Mouse (Mus musculus) bone marrow, adult 2 months (tissue): Measurements from ENCODE around the gene Pcdh9. TPM values are rescaled to one million over a fixed set of nuclear protein-coding genes. Genes with fewer than 3 reads are reported as not detected.

Source experiments
- H3K27ac ChIP-seq: fragments of 200-500 bp; 2 replicates; pipeline ENCODE4 v1.5.1; 2012; ENCODE audit warnings: low read depth, mild to moderate bottlenecking, control low read depth, inconsistent platforms, low read length; ENCODE audit not compliant: control insufficient read depth, poor library complexity, insufficient read depth
- H3K4me1 ChIP-seq: fragments of 200-500 bp; 2 replicates; pipeline ENCODE4 v1.6.1; 2011; ENCODE audit warnings: low read length; ENCODE audit not compliant: control insufficient read depth, insufficient read depth
- H3K4me3 ChIP-seq: fragments of 200-500 bp; replicated peaks from 2 replicates; pipeline ENCODE3; 2011; ENCODE audit warnings: mild to moderate bottlenecking, low read depth, low read length, control low read depth; ENCODE audit not compliant: control insufficient read depth
- CTCF ChIP-seq: fragments of 200-500 bp; IDR thresholded peaks from 2 replicates; pipeline ENCODE4 v1.5.1; 2011; ENCODE audit warnings: low read length, control low read depth; ENCODE audit not compliant: control insufficient read depth, insufficient read depth
- POLR2A ChIP-seq: fragments of 200-500 bp; IDR thresholded peaks from 2 replicates; pipeline ENCODE4 v1.6.1; 2011; ENCODE audit warnings: low read depth, mild to moderate bottlenecking, control low read depth, low read length, borderline replicate concordance; ENCODE audit not compliant: control insufficient read depth
- WGBS: fragments of 180-500 bp; shearing (Covaris S2); methylation state at CpG from one replicate; pipeline ENCODE4 v1.1.7; 2018; 5-methylcytosine and 5-hydroxymethylcytosine counted together
- polyA plus RNA-seq: library from polyadenylated mRNA; stranded (reverse); fragments of >200 nt; gene quantifications from 2 replicates; pipeline ENCODE4 v1.2.4, GENCODE M21; 2011; ENCODE audit warnings: low replicate concordance; ENCODE audit not compliant: missing spikeins, insufficient read depth, insufficient read length

The Pcdh9 gene
- polyA plus RNA-seq, 1 experiment = 1.8 TPM

GRCm38 (mm10) chr14:93506107-93506506 is 384.4 kb downstream of the Pcdh9 start:
- Histone ChIP-seq H3K4me1 (no peaks in the 10 kb centered on the region), H3K4me3 (no peak overlapping the region), H3K27ac (no peak overlapping the region)
- TF ChIP-seq POLR2A = no peak

DNA sequence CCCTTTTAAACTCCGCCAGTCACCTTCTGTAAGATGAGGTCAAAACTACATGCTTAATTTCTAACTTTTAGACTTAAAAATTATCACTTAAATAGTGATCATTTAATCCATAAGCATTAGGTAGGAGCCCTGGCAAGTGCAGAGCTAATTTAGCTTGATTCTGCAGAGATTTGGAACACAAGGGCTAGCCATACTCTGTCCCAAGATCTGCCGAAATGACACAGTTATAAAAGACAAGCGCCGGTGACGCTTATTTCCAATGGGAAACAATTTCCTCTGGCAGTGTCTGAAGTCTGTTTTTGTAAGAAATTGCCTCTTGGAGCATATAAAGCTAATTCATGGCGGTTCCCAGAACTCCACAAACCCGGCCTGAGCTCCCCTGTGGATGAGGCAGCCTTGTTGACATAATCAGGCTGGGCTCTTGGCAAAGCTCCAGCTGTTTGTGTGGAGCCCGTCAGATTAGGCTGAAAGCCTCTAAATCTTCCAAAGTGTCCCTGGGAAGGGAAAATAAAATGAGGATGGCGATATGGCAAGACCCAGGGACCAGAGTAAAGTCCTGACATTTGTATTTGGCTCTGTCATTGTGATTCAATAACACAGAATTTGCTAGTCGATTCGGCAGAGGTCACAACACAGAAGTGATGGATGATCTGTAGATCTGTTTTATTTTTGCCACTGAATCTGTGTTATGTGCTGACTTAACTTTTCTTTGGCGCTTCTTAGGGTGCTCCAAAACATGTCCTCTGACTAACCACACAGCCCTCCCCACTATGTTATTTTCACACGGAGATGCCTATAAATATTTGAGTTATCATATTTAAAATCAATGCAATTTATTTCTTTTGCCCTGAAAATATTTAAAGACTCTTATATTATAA is 391.4 kb downstream of the Pcdh9 start:
- Histone ChIP-seq H3K4me1 (no peaks in the 10 kb centered on the region), H3K27ac (no peak overlapping the region), H3K4me3 (no peak overlapping the region)
- TF ChIP-seq CTCF (no peak), POLR2A (no peak)
- 60% methylated on average over 13 of the region's 13 CpGs for WGBS

DNA sequence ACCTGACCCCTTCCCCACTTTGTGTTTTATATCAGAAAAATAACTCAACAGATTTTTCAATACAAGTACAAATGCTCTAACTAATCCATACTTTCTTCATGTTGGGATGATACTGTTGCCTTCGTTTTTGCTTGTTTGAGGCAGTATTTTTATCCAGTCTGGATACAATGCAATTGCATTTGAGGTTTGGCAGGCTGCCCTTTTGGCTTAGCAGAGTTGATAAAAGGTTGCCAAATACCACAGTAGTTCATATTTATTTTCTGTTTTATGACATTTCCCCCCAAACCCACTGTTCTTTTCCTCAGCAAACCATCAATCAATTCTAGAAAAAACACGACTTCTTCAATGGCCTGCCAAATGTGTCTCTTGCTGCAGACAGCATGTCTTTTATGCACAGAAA is 415.5 kb downstream of the Pcdh9 start:
- WGBS = 8% methylated on average over 2 of the region's 2 CpGs
- Histone ChIP-seq H3K4me3 (no peak overlapping the region), H3K27ac (no peak overlapping the region), H3K4me1 (no peaks in the 10 kb centered on the region)
- no peak for TF ChIP-seq CTCF
- no peak for TF ChIP-seq POLR2A

DNA sequence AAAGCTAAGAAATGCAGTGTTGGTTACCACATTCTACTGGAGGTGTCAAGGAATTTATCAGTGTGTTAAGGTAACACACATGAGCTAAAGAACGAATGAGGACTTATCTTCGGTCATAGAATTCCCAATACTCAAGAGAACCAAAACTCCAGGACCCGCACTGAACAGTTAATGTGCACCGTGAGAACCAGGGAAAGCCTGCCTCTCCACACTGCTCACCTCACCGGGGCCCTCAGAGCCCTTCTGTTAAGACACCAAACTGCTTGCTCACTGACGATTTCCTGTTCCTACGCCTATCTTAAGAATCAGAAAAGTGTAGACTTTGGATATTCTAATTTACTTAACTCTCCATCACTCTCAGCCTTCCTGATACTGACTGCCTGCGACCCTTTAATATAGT is 418.0 kb downstream of the Pcdh9 start:
- TF ChIP-seq CTCF = no peak
- Histone ChIP-seq H3K27ac (no peak overlapping the region), H3K4me3 (no peak overlapping the region), H3K4me1 (no peaks in the 10 kb centered on the region)
- WGBS = 76% methylated on average over 8 of the region's 8 CpGs

GRCm38 (mm10) chr14:93463360-93463892 is 427.1 kb downstream of the Pcdh9 start:
- Histone ChIP-seq H3K4me1 (no peaks in the 10 kb centered on the region), H3K27ac (no peak overlapping the region), H3K4me3 (no peak overlapping the region)
- 79% methylated on average over 4 of the region's 4 CpGs for WGBS
- TF ChIP-seq POLR2A (no peak), CTCF (no peak)

GRCm38 (mm10) chr14:93450930-93451665 is 439.4 kb downstream of the Pcdh9 start:
- no peak overlapping the region for H3K27ac ChIP-seq
- 80% methylated on average over 5 of the region's 5 CpGs for WGBS
- TF ChIP-seq POLR2A (no peak), CTCF (no peak)
- no peaks in the 10 kb centered on the region for H3K4me1 ChIP-seq
- H3K4me3 ChIP-seq = no peak overlapping the region

GRCm38 (mm10) chr14:93441852-93442251 is 448.6 kb downstream of the Pcdh9 start:
- WGBS = 69% methylated on average over 2 of the region's 2 CpGs
- TF ChIP-seq POLR2A = no peak
- no peak for TF ChIP-seq CTCF

DNA sequence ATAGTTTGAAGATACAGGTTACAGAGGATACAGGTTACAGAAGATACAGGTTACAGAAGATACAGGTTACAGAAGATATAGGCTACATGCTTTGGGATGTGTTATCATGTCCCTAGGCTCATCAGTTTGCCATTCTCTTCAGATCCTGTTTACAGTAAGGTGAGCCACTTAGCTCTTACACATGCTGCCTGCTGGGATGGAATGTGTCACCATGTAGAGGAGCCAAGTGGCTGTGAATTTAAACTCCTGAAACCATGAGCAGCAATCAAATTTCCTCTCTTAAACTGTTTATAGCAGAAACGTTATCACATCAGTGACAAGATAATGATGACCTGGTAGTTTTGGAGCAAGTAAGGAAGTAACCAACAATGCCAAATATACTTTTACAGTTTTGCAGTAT is 453.3 kb downstream of the Pcdh9 start:
- no peak overlapping the region for H3K27ac ChIP-seq
- no peaks in the 10 kb centered on the region for H3K4me1 ChIP-seq
- no peak overlapping the region for H3K4me3 ChIP-seq
- TF ChIP-seq CTCF (no peak), POLR2A (no peak)
- 69% methylated on average over 1 of the region's 1 CpGs for whole genome bisulfite sequencing

More at GRCm38 (mm10) chr14:93441852-93442251, 448.6 kb downstream of the Pcdh9 start:
- no peak overlapping the region for H3K27ac ChIP-seq
- H3K4me1 ChIP-seq = no peaks in the 10 kb centered on the region
- no peak overlapping the region for H3K4me3 ChIP-seq

DNA sequence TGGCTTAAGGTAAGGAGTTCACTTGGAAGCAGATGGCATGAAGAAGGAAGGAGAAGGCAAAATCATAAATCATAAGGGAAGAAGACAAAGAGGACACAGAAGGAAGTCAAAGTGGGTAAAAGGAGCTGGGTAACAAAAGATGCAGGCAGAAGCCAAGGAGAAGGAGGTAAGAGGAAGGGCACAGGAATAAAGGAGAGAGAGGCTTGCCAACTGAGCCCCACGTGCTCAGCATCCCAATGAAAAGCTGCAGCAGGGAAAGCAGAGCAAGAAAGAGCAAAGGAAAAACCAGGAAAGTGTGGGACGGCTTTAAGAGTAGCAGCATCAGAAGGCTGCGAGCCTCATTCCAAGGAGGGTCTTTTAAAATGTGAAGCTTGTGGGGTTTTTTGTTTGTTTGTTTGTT is 473.7 kb downstream of the Pcdh9 start:
- WGBS = 53% methylated on average over 3 of the region's 3 CpGs
- Histone ChIP-seq H3K27ac (no peak overlapping the region), H3K4me3 (no peak overlapping the region), H3K4me1 (no peaks in the 10 kb centered on the region)
- TF ChIP-seq CTCF (no peak), POLR2A (no peak)
